Mouse (Mus musculus): ENCODE data around the gene A530016L24Rik.

The A530016L24Rik gene

GRCm38 (mm10) chr12:112503003-112503771 is 13.9 kb downstream of the A530016L24Rik start:
- in situ Hi-C loops (cut with MseI, MboI), result loop anchor here in 1 of 2 experiments (5.0 kb wide), 1 partner anchor 34 kb away; no protein-coding TSS in a partner anchor

GRCm38 (mm10) chr12:112506267-112506666 is 17.0 kb downstream of the A530016L24Rik start:
- in situ Hi-C loops (cut with MseI, MboI), result no loop called here

GRCm38 (mm10) chr12:112507264-112507663 is 18.0 kb downstream of the A530016L24Rik start:
- in situ Hi-C loops (cut with MseI, MboI), result no loop called here

GRCm38 (mm10) chr12:112507984-112508383 is 18.7 kb downstream of the A530016L24Rik start:
- in situ Hi-C loops (cut with MseI, MboI), result no loop called here

GRCm38 (mm10) chr12:112510365-112510732 is 21.1 kb downstream of the A530016L24Rik start:
- in situ Hi-C loops (cut with MseI, MboI), result no loop called here

- in situ Hi-C loops (cut with MseI, MboI), result no loop called here
Measured at GRCm38 (mm10) chr12:112510733-112511372, 21.6 kb downstream of the A530016L24Rik start.

GRCm38 (mm10) chr12:112514897-112515296 is 25.6 kb downstream of the A530016L24Rik start:
- in situ Hi-C loops (cut with MseI, MboI), result no loop called here

GRCm38 (mm10) chr12:112516697-112517337 is 27.6 kb downstream of the A530016L24Rik start, which contains the start of gene Tmem179:
Tmem179 (minus strand) TSS chr12:112516747.
- in situ Hi-C loops (cut with MseI, MboI), result no loop called here

GRCm38 (mm10) chr12:112518105-112518504 is 28.9 kb downstream of the A530016L24Rik start:
- in situ Hi-C loops (cut with MseI, MboI), result no loop called here

- in situ Hi-C loops (cut with MseI, MboI), result no loop called here
Measured at GRCm38 (mm10) chr12:112533758-112534157, 44.5 kb downstream of the A530016L24Rik start.

GRCm38 (mm10) chr12:112537233-112537632 is 48.0 kb downstream of the A530016L24Rik start:
- in situ Hi-C loops (cut with MseI, MboI), result loop anchor here (5.0 kb wide), 2 partner anchors 35 to 395 kb away; no protein-coding TSS in a partner anchor

GRCm38 (mm10) chr12:112538356-112538755 is 49.1 kb downstream of the A530016L24Rik start:
- in situ Hi-C loops (cut with MseI, MboI), result loop anchor here (5.0 kb wide), 2 partner anchors 36 to 396 kb away; no protein-coding TSS in a partner anchor

GRCm38 (mm10) chr12:112539466-112539965 is 50.3 kb downstream of the A530016L24Rik start:
- in situ Hi-C loops (cut with MseI, MboI), result loop anchor here (5.0 kb wide), 2 partner anchors 37 to 397 kb away; no protein-coding TSS in a partner anchor

- in situ Hi-C loops (cut with MseI, MboI), result loop anchor here (5.0 to 10.0 kb wide), 2 partner anchors 58 to 396 kb away; partner anchors contain the start of gene Kif26a (in 1 of the 2)
Measured at GRCm38 (mm10) chr12:112540321-112540720, 51.1 kb downstream of the A530016L24Rik start.

GRCm38 (mm10) chr12:112541483-112542091 is 52.3 kb downstream of the A530016L24Rik start:
- in situ Hi-C loops (cut with MseI, MboI), result loop anchor here (5.0 to 10.0 kb wide), 2 partner anchors 59 to 397 kb away; partner anchors contain the start of gene Kif26a (in 1 of the 2)

GRCm38 (mm10) chr12:112542257-112542919 is 53.1 kb downstream of the A530016L24Rik start:
- in situ Hi-C loops (cut with MseI, MboI), result loop anchor here (5.0 to 10.0 kb wide), 2 partner anchors 60 to 398 kb away; partner anchors contain the start of gene Kif26a (in 1 of the 2)

- in situ Hi-C loops (cut with MseI, MboI), result loop anchor here (5.0 to 10.0 kb wide), 2 partner anchors 61 to 398 kb away; partner anchors contain the start of gene Kif26a (in 1 of the 2)
Measured at GRCm38 (mm10) chr12:112542920-112543300, 53.7 kb downstream of the A530016L24Rik start.

- in situ Hi-C loops (cut with MseI, MboI), result loop anchor here (5.0 to 10.0 kb wide), 2 partner anchors 62 to 399 kb away; partner anchors contain the start of gene Kif26a (in 1 of the 2)
Measured at GRCm38 (mm10) chr12:112543941-112544340, 54.7 kb downstream of the A530016L24Rik start.

- in situ Hi-C loops (cut with MseI, MboI), result loop anchor here (5.0 to 10.0 kb wide), 2 partner anchors 63 to 400 kb away; partner anchors contain the start of gene Kif26a (in 1 of the 2)
Measured at GRCm38 (mm10) chr12:112544946-112545701, 55.9 kb downstream of the A530016L24Rik start.

Measured in mouse trophoblast stem cell (cell line).